In the genomic region with DNA sequence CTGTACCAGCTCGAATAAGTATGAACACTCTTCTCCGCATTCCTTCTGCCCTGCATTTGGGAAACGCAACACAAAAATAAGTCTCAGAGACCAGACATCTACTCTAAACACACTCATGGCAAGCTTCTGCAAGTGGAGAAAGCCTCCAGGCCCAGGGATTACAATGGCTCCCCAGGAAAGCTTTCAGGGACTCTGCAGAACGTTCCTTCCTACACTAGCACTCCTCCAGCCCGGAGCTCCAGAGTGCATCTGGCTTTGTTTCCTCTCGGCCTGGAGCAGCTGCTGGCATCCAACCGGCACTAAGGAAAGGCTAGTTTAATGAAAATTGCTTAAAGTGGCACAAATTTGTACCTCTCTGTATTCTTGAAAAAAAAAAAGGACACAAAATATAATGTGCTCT, we compare ENCODE assay signal across 9 mouse cellular contexts. TPM values are rescaled to one million over a fixed set of nuclear protein-coding genes. Genes with fewer than 3 reads are reported as not detected.
DNase-seq lines count a peak whose midpoint lies in the region; ATAC-seq and TF ChIP-seq lines count a peak whose summit lies in the region.
"Had no signal": no experiment of that assay in that cellular context is flagged by ENCODE, and none has a peak within 500 bp of the region (broad histone marks: within the 10 kb centered on the region; RNA-seq: fewer than 3 reads in every experiment).

No protein-coding gene starts in this region.

- no peak for TF ChIP-seq CTCF in kidney, adult 2 months (conservative IDR thresholded peaks at IDR 0.05; ENCODE audit: insufficient read depth, insufficient read length, low read depth, low read length)
- no peak for TF ChIP-seq CTCF in cortical plate, adult 2 months (IDR thresholded peaks at IDR 0.05; ENCODE audit: extremely low read depth, insufficient read depth, low read length)

- WGBS in kidney, adult 2 months, result 26% methylated on average over 7 of the region's 7 CpGs
- 21% methylated on average over 7 of the region's 7 CpGs for whole genome bisulfite sequencing in heart, embryonic 16.5 days
- 30% methylated on average over 7 of the region's 7 CpGs for WGBS in limb, embryonic 15.5 days

- no peak for TF ChIP-seq POLR2A in kidney, adult 2 months (IDR thresholded peaks at IDR 0.05; ENCODE audit: low read depth, low read length)
- no peak for TF ChIP-seq POLR2A in cortical plate, adult 2 months (IDR thresholded peaks at IDR 0.05; ENCODE audit: extremely low read depth, insufficient read depth, low read length)

- H3K4me2 ChIP-seq in heart, embryonic 16.5 days (ENCODE audit: low read depth, low read length), result peak overlapping the region; percentile 43
- peak overlapping the region; percentile 15; the same call in 1 of the 2 replicates for H3K4me2 ChIP-seq in limb, embryonic 15.5 days

- peaks cover 28% of the 10 kb centered on the region for H3K4me1 ChIP-seq in kidney, adult 2 months (ENCODE audit: control insufficient read depth, insufficient read depth, low read length)
- no peaks in the 10 kb centered on the region; the same call in 1 of the 2 replicates for H3K4me1 ChIP-seq in cortical plate, adult 2 months (ENCODE audit: control insufficient read depth, insufficient read depth, low read length)
- H3K4me1 ChIP-seq in heart, embryonic 16.5 days (ENCODE audit: control insufficient read depth, insufficient read depth, low read length), result peaks cover 64% of the 10 kb centered on the region
- peaks cover 40% of the 10 kb centered on the region for H3K4me1 ChIP-seq in limb, embryonic 15.5 days

- peak overlapping the region; percentile 41 for H3K27ac ChIP-seq in kidney, adult 2 months (ENCODE audit: insufficient read depth, low read depth, low read length)
- peak overlapping the region; percentile 28; the same call in 1 of the 2 replicates for H3K27ac ChIP-seq in cortical plate, adult 2 months (ENCODE audit: insufficient read depth, low read length)
- peak overlapping the region; percentile 84 for H3K27ac ChIP-seq in heart, embryonic 16.5 days (ENCODE audit: low read length)
- H3K27ac ChIP-seq in limb, embryonic 15.5 days, result peak overlapping the region; percentile 86

- no peak overlapping the region for H3K4me3 ChIP-seq in kidney, adult 2 months (ENCODE audit: insufficient read depth, low read depth, low read length)
- H3K4me3 ChIP-seq in cortical plate, adult 2 months (ENCODE audit: insufficient read depth, low read length), result no peak overlapping the region
- H3K4me3 ChIP-seq in heart, embryonic 16.5 days (ENCODE audit: low read length), result no peak overlapping the region
- no peak overlapping the region for H3K4me3 ChIP-seq in limb, embryonic 15.5 days

- no peak for DNase-seq in kidney, adult 2 months
- DNase-seq in kidney, postnatal 14 days, result no peak
- no peak for DNase-seq in cerebellum, adult 18-20 months
- DNase-seq in thymus, postnatal 25 days, result no peak

- ATAC-seq in heart, embryonic 16.5 days (replicated peaks; ENCODE audit: extremely low read depth, insufficient read depth, low FRiP score), result no peak
- no peak for ATAC-seq in limb, embryonic 15.5 days (ENCODE audit: insufficient number of reproducible peaks, low FRiP score, low TSS enrichment, low read depth)
- ATAC-seq in inflammation-experienced regulatory T-cells, adult 6 months, result no peak

- no peaks in the 10 kb centered on the region for H3K27me3 ChIP-seq in kidney, adult 2 months (replicated peaks; ENCODE audit: control insufficient read depth, insufficient read depth, low read length)
- H3K27me3 ChIP-seq in heart, embryonic 16.5 days (ENCODE audit: control insufficient read depth, insufficient read depth, low read length), result no peaks in the 10 kb centered on the region
- no peaks in the 10 kb centered on the region for H3K27me3 ChIP-seq in limb, embryonic 15.5 days
- H3K27me3 ChIP-seq: CH12.LX had no signal

- H3K36me3 ChIP-seq in kidney, adult 2 months (ENCODE audit: control insufficient read depth, insufficient read depth, low read length), result no peaks in the 10 kb centered on the region; the same call in 1 of the 2 replicates
- H3K36me3 ChIP-seq in heart, embryonic 16.5 days (ENCODE audit: control insufficient read depth, insufficient read depth), result peaks cover 10% of the 10 kb centered on the region; the same call in 1 of the 2 replicates
- H3K36me3 ChIP-seq in limb, embryonic 15.5 days, result peaks cover 13% of the 10 kb centered on the region; the same call in 1 of the 2 replicates

- H3K9ac ChIP-seq in heart, embryonic 16.5 days (ENCODE audit: low read length), result peak overlapping the region; percentile 60
- no peak overlapping the region for H3K9ac ChIP-seq in limb, embryonic 15.5 days

- no peaks in the 10 kb centered on the region for H3K9me3 ChIP-seq in heart, embryonic 16.5 days (replicated peaks; ENCODE audit: control insufficient read depth, low read length)
- no peaks in the 10 kb centered on the region for H3K9me3 ChIP-seq in limb, embryonic 15.5 days

RNA-seq across cellular contexts. Expression of gene Clic4, which starts 14.1 kb away (rescaled TPM):
- 86.6 and 91.1 TPM in 2 replicates for polyA plus RNA-seq in kidney, adult 2 months (2012; rRNA removed)
- 54.0 and 65.8 TPM in 2 replicates for polyA plus RNA-seq in cortical plate, adult 2 months (2012; rRNA removed)
- polyA plus RNA-seq in heart, embryonic 16.5 days (2015; fragmentation: Nextera tagmentation; extraction: Ambion mirVana), result 289 and 296 TPM in 2 replicates
- 117 and 133 TPM in 2 replicates for polyA plus RNA-seq in limb, embryonic 15.5 days (2015; fragmentation: Nextera tagmentation; extraction: Ambion mirVana)
- polyA plus RNA-seq in inflammation-experienced regulatory T-cells, adult 6 months (2017; shearing (Covaris generic)), result 1 to 10 TPM; 3.9 to 7.5 (median 6.4) TPM

Comparison
In these comparisons a context has a peak if more than half of its experiments do, and no peak if none do; other contexts are left out.
1. H3K27ac ChIP-seq: peak in every context shown above with its lines; median percentile 86 in limb, embryonic 15.5 days; 84 in heart, embryonic 16.5 days; 41 in kidney, adult 2 months; 28 in cortical plate, adult 2 months.